Mouse (Mus musculus): ENCODE results near the gene Rpl18.

DNA sequence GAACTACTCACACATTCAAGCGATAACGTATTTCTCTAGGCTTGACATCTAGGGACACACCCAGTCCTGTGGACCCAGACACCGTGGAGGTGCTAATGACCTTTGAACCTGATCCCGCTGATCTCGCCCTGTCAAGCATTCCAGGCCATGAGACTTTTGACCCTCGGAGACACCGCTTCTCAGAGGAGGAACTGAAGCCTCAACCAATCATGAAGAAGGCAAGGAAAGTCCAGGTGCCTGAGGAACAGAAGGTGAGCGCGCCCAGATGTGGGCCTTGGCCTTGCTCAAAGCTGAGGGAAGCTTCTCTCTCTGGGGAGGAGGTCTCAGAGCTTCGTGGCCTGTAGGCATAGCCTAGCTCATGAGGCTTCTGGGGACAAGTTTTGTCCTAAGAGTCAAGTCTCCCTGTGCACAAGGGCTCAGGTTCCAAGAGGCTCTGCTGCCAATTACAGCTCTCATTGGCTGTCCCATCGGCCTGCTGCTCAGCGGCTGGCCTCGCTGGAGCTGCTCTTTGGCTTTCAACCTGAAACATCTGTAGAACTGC is 7.0 kb upstream of the Rpl18 start:
- TF ChIP-seq CTCF (IDR thresholded peaks at IDR 0.05; ENCODE audit: extremely low read depth, insufficient read depth, insufficient read length, insufficient replicate concordance) (no peak), POLR2A (IDR thresholded peaks at IDR 0.05; ENCODE audit: low read depth, low read length) (no peak)

All from spleen, adult 2 months (tissue).